Mouse (Mus musculus) telencephalon, adult 2 months (tissue): ENCODE measurements around the gene 0610012G03Rik.
A peak's percentile ranks its signal among the peaks of the same experiment; 100 is the strongest.
"Not testable (repeated sequence)": the region's sequence is repeated elsewhere in the genome, so short reads cannot be mapped to it uniquely, and the experiment has no call there.

Experiments
- DNase-seq: peaks from one replicate; pipeline ENCODE4 v3.0.0-alpha.2; 2011; ENCODE audit warnings: low read depth, low spot score

The 0610012G03Rik gene

GRCm38 (mm10) chr16:31948345-31948774, at the start of gene 0610012G03Rik, which contains the start of gene Ncbp2:
Gene 0610012G03Rik, minus strand, starts transcription at chr16:31948494.
Gene Ncbp2, plus strand, starts transcription at chr16:31948513.
- DNase-seq: peak; percentile 92

- no peak for DNase-seq
These were observed 48.1 kb upstream of the 0610012G03Rik start for GRCm38 (mm10) chr16:31996371-31996770.

- DNase-seq: no peak
These were observed 45.7 kb upstream of the 0610012G03Rik start for GRCm38 (mm10) chr16:31993946-31994345.

GRCm38 (mm10) chr16:31993195-31993594, 44.9 kb upstream of the 0610012G03Rik start:
- DNase-seq: no peak

- no peak for DNase-seq
These were observed 43.7 kb upstream of the 0610012G03Rik start for GRCm38 (mm10) chr16:31992039-31992438.

- DNase-seq: no peak
These were observed 32.7 kb upstream of the 0610012G03Rik start for GRCm38 (mm10) chr16:31980946-31981345.

- DNase-seq: no peak
These were observed 31.2 kb upstream of the 0610012G03Rik start for GRCm38 (mm10) chr16:31979501-31979900.

GRCm38 (mm10) chr16:31975258-31975657, 27.0 kb upstream of the 0610012G03Rik start:
- no peak for DNase-seq

GRCm38 (mm10) chr16:31963224-31963623, 14.9 kb upstream of the 0610012G03Rik start:
- DNase-seq: peak; percentile 33

GRCm38 (mm10) chr16:31947901-31948316, 385 bp downstream of the 0610012G03Rik start:
- DNase-seq: no peak

GRCm38 (mm10) chr16:31947333-31947732, 961 bp downstream of the 0610012G03Rik start:
- no peak for DNase-seq

- DNase-seq: not testable (repeated sequence)
These were observed 2.3 kb downstream of the 0610012G03Rik start for GRCm38 (mm10) chr16:31945986-31946385.

GRCm38 (mm10) chr16:31945372-31945771, 2.9 kb downstream of the 0610012G03Rik start:
- no peak for DNase-seq

- no peak for DNase-seq
These were observed 3.5 kb downstream of the 0610012G03Rik start for GRCm38 (mm10) chr16:31944698-31945255.

GRCm38 (mm10) chr16:31943980-31944379, 4.3 kb downstream of the 0610012G03Rik start:
- DNase-seq: peak; percentile 50

- DNase-seq: no peak
These were observed 7.7 kb downstream of the 0610012G03Rik start for GRCm38 (mm10) chr16:31940586-31940985.

GRCm38 (mm10) chr16:31938856-31939255, 9.4 kb downstream of the 0610012G03Rik start:
- DNase-seq: no peak

GRCm38 (mm10) chr16:31936568-31936967, 11.7 kb downstream of the 0610012G03Rik start:
- DNase-seq: no peak

- DNase-seq: no peak
These were observed 13.0 kb downstream of the 0610012G03Rik start for GRCm38 (mm10) chr16:31935091-31935979.

- DNase-seq: no peak
These were observed 13.7 kb downstream of the 0610012G03Rik start for GRCm38 (mm10) chr16:31934550-31935010.

- DNase-seq: no peak
These were observed 14.3 kb downstream of the 0610012G03Rik start, which contains the start of gene Pigz for GRCm38 (mm10) chr16:31933751-31934549. Gene Pigz, plus strand, starts transcription at chr16:31933851.
